Mouse (Mus musculus): ENCODE data around the gene Hoxd11.

Hoxd11 gene

DNA sequence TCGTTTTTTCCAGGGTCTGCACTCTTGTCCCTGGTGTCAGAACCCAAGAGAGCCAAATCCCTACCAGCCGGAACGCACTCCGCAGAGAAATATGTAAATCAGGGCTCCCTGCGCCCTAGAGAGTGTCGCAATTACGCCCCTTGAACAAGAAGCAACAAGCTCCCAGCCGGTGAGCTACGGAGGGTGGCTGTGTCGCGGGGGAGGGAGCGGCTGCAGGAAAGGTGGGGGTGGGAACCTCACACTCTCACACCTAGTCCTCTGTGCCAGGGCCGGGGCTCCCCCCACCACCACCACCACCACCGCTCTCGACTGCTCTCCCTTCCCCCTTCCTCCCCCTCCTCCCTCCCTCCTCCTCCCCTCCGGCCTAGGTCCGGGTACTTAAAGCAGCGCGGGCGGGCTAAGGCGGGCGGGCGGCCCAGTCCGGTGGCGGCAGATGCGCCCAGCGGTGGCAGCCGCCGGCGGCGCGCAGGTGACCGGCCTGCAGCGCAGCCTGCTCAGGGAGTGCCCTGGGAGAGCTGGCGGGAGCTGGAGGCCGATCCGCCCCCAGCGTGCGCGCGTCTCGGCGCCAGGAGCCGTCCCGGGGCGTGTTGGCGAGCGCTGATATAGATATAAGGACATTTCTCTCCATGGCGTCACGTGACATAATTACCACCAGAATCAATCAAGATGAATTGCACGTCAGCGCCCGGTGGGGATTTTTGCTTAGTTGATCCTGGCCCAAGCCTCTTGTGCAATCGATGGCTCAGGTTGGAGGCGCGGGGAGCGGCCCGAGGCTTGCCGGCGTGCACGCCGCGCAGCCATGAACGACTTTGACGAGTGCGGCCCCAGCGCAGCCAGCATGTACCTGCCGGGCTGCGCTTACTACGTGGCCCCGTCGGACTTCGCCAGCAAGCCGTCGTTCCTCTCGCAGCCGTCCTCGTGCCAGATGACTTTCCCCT lies 2.5 kb downstream of the Hoxd11 start:
- DNase-seq (ENCODE audit: low read depth, low spot score), result no peak

DNA sequence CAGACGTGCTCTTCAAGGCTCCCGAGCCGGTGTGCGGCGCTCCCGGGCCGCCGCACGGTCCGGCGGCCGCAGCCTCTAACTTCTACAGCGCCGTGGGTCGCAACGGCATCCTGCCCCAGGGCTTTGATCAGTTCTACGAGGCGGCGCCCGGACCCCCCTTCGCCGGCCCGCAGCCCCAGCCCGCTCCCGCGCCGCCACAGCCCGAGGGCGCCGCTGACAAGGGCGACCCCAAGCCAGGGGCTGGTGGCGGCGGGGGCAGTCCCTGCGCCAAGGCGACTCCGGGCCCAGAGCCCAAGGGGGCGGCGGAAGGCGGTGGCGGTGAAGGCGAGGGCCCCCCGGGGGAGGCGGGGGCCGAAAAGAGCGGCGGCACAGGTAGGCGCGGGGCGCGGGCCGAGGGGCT lies 3.4 kb downstream of the Hoxd11 start:
- no peak for DNase-seq (ENCODE audit: low read depth, low spot score)

DNA sequence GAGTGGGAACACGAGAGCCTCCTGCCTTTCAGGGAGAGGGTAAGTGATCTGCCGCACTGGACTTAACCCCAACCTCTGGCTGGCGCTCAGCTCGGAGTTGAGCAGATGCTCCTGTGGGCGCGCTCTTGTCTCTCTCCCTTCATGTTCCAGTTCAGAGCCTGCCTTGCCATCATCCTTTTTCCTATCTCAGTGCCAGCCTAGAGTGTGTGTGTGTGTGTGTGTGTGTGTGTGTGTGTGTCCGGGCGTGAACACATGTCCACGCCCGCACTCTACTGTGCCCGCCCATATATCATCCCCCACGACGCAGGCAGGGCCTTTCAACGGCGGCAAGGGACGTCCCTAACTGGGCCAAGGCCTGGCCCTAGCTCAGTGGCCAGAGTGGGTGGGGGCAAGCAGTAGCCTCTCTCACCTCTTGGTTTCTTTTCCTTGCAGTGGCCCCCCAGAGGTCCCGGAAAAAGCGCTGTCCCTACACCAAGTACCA lies 4.2 kb downstream of the Hoxd11 start:
- no peak for DNase-seq (ENCODE audit: low read depth, low spot score)

DNA sequence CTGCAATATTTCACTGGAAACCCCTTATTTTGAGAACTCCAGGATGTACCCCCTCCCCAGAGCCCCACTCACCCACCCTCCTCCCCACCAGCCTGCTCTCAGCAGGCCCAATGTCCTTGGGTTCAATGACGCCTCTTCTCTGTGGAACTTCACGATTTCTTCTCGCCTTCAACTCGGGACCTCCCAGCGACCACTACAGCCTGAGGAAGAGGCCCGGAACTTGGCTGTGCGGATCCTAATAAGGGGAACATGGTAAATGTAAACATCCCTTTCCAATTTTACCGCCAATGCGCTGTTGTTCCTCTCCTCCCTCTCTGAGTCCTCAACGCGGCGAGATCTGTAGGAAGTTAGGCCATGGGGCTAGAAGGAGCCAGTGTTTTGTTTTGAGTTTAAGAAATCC lies 4.7 kb downstream of the Hoxd11 start:
- no peak for DNase-seq (ENCODE audit: low read depth, low spot score)

DNA sequence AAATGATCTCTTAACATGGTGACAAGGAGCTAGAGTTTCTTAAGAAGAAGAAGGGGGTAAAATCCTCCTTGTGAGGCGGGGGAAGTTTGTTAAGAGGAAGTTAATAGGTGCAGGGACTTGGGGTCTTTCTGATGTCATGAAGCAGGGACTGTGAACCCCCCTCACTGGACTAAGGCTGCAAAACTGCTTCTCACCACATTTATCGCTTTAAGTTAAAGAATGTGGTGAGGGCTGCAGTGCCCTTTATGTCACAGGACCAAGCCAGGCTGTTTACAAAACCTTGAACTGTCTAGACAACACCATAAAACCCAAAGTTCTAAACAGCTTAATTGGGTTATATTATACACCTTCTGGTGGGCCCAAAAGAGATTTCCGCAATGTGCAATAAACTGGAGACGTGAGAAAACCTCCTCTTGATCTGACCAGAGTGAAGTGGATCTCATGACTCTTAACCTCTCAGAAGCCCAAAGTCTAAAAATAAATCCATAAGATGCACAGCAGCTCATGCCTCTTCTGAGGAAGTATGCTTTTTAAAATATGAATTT lies 5.8 kb downstream of the Hoxd11 start:
- no peak for DNase-seq (ENCODE audit: low read depth, low spot score)

DNA sequence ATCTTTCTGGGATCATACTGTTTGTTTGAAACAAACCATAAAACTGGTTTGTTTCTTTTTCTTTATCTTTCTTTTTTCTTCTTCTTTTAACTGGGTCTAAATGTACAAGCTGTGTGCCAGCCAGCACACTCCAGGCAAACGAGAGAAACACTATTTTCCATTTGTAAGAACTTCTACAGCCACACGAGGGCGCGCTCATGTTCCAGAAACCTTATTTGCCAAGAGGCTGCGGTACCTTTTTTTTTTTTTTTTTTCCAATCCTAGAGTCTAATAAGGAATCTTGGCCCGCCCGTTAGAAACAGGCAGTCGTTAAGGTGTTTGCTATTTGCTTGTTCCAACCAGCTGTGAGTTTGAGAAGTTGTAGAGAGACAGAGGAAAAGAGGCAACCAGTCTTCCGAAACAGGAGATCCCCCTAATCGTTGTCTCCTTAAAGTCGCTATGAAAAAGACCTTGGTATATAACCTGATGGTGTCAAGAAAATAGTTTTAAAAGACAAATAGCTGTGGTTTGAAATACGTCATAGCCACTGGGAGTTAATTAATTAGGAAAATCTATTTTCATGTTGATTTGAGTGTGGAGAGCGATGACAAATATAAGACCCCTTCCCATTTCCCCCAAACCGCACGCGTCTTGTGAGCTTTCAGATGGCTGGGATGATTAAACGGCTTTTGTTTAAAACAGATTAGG lies 7.1 kb downstream of the Hoxd11 start:
- no peak for DNase-seq (ENCODE audit: low read depth, low spot score)

DNA sequence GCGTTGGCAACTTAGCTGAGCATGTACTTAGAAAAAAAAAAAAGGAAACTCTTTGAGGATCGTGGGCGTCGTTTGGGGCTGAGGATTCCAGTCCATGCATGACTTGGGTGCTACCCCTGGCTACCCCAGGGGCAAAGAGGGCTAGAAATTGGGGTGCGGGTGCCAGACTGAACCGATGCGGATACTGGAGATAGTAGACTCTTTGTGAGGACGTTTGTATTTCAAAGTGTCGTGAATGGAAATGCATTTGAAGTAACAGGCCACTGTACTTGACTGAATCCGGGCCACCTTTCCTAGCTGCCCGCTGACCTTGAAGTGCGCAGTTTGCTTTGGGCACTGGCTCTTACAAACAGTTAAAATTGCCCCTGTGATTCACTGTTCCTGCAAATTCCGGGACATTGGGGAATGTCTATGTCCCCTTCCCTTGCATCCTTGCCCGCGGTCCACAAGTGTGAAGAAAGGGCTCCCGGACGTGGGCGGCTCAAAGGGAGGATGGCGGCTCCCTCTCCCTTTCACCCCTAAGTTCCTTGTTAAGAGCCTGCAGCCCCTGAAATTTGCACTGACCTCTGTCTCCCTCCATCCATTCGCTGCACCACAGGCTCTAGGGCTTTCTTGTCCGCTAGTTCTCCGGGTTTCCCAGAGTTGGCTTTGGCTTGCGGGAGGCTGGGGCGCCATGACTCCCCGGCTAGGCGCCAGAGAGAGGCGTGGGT lies 7.8 kb downstream of the Hoxd11 start:
- DNase-seq (ENCODE audit: low read depth, low spot score), result no peak

DNA sequence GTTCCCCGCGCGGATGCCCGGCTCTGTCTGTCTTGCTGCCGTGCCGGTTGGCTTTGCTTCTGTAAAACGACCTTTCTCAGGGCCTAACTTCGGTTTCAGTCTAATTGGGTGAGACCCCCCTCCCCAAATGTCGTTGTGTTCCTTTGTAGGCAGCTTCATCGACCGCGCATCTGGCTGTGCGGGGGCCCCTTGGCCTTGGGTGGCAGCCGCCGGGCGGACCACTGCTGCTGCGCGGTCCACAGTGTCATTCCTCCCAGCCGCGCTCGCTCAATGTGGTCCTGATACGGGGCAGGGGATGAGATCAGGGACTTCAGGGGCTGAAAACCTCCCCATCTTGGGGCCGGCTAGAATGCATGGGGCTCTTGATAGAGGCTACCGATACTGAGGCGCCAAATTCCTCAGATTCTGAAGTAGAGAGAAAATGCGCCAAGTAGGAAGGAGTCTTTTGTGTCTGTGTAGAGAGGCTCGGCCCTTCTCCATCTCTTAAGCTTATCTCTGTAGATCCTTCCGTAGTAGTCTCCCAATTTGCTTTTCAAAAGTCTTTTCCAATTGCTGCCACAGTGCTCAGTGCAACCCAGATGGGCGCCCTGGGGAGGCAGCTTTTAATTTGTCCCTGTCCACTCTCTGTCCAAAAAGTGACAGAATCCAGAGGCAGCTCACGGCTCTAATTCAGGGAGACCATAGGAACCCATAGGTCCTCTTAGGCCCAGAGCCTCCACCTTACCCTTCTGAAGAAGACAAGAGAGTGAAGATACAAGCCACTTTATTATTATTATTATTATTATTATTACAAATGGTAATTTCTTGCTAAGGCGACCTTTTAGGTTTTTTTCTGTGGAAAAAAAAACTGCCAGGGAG lies 8.6 kb downstream of the Hoxd11 start:
- no peak for DNase-seq (ENCODE audit: low read depth, low spot score)

DNA sequence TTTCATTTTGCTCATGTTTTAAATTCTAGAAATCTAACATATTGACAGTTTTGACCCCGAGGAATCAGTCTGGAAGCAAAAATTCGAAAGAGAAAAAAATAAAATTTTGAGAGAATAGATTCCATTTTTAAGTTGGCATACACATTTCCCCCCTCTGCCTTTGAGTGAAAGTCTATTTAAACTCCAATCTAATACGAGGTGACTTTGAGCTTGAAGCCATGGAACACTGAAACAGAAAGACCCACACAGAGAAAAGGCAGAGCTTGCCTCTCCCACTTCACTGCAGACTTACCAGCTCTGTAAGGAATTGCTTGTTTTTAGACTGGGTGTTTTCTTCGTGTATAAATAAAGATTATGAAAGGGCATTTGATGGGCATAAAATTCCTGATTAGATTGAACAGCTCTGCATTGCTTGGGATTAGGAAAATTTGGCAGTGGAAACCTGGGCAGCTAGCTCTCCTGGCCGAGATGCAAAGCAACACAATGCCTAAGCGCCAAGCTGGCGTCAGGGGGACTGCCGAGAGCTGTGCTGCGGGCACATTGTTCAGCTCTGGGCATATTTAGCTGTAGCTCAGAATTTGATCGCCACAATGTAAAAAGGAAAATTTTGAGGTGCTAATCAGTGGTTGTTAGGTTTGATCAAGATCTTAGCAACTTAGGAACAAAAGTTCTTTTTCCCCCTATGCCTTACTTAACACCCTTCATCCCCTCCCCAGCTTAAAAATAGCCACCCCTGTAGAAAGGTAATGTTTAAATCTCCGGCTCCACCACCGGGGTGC lies 9.6 kb downstream of the Hoxd11 start:
- no peak for DNase-seq (ENCODE audit: low read depth, low spot score)

DNA sequence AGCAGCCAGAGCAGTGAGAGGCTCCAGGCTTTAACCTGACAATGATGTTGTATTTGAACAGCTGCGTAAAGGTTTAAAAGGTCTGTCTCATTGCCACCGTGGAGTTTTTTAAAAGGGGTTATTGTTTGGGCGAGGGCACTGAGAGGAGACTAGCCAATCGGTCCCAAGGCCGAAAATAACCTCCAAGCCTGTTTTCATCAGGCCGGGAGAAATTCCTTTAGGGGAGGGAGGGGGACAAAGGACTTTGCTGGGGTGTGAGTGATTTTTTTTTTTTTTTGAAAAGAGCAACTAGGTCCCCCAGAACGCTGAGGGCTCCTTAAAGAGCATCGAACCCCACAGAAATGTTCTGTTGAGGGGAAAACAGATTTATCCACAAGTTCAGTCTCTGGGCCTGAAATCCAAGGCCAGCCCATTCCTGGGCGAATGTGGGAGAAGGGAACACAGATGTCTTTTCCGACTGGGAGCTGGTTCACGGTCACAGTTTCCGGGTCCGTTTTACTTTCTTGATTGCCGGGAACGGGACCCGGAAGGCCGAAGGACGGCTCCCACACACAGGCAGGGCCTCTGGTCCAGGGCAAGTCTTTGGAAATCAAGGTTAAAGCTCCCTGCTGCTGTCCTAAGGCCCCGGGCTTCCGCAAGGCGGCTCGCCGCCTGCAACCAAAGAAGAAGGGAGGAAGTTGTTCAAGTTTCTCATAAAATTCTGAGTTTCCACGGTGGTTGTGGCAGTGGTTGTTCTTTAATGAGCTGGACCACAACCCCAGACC lies 10.4 kb downstream of the Hoxd11 start:
- DNase-seq (ENCODE audit: low read depth, low spot score), result no peak

DNA sequence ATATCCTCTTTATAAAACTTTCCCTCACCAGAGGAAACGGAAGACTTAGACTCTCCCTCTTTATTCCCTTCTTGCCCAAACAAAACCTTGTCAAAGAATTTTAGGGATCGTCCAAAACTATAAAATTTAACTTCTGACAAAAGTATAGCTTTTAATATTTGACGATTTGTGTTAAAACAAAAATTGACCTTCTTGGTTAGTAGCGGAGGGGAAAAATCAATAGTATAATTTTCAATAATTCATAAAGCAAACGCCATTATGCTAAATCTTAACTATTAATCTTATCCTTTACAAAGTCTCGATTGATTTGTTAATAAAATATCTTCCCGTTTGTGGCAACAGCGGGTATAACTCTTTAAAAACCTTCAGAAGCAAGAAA lies 11.0 kb downstream of the Hoxd11 start:
- no peak for DNase-seq (ENCODE audit: low read depth, low spot score)

DNA sequence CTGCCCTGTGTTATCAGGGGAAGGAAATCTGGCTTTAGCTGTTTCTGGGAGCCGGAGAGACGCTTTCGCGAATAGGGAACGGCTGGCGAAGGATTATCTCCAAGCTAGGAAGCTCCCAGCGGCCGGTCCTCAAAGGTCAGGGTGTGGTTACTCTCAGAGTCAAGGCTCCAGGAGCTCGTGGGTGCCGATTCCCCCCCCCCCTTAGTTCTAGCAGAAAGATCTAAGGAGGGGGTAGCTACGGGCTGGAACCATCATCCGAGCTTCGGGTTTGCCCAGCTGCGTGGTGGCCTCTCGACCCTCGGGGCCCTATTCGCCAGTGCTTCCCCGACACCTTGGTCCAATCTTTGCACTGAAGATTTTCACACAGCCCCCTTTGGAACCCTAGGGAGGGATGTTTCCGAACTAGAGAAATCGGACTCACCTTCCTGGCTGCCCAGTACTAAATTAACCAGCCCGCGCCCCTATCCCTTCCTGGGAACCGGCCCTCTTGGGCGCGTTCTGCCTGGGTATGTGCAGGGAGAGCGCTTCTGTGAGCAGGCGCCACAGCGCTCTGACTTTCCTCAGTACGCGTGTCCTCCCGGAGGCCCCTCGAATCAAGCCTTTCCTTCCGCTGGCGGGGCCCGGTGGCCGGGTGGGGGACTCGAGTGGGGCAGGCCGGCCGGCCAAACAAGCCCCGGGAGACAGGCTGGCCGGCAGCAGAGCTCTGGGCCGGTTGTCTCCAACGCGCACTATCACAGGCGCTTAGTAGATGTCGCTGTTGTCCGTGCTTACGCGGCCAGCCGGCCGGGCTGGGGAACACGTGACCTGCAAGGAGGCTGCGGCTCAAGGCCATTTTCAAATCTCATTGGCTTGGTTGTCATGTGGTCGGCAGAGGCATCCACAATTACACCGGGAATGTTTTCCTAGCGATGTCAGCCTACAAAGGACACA lies 11.9 kb downstream of the Hoxd11 start, which contains the start of gene Hoxd10:
TSS of gene Hoxd10 (plus strand) at position 903 of the 930 bp plus-strand sequence.
- no peak for DNase-seq (ENCODE audit: low read depth, low spot score)

DNA sequence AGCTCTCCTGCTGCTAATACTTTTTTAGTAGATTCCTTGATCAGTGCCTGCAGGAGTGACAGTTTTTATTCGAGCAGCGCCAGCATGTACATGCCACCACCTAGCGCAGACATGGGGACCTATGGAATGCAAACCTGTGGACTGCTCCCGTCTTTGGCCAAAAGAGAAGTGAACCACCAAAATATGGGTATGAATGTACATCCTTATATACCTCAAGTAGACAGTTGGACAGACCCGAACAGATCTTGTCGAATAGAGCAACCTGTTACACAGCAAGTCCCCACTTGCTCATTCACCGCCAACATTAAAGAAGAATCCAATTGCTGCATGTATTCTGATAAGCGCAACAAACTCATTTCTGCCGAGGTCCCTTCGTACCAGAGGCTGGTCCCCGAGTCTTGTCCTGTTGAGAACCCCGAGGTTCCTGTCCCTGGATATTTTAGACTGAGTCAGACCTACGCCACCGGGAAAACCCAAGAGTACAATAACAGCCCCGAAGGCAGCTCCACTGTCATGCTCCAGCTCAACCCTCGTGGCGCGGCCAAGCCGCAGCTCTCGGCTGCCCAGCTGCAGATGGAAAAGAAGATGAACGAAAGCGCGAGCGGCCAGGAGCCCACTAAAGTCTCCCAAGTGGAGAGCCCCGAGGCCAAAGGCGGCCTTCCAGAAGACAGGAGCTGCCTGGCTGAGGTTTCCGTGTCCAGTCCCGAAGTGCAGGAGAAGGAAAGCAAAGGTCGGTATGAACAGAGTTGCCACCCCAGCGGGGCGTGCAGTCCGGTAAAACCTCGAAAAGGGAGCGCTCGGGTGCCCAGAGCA lies 12.8 kb downstream of the Hoxd11 start:
- DNase-seq (ENCODE audit: low read depth, low spot score), result no peak

DNA sequence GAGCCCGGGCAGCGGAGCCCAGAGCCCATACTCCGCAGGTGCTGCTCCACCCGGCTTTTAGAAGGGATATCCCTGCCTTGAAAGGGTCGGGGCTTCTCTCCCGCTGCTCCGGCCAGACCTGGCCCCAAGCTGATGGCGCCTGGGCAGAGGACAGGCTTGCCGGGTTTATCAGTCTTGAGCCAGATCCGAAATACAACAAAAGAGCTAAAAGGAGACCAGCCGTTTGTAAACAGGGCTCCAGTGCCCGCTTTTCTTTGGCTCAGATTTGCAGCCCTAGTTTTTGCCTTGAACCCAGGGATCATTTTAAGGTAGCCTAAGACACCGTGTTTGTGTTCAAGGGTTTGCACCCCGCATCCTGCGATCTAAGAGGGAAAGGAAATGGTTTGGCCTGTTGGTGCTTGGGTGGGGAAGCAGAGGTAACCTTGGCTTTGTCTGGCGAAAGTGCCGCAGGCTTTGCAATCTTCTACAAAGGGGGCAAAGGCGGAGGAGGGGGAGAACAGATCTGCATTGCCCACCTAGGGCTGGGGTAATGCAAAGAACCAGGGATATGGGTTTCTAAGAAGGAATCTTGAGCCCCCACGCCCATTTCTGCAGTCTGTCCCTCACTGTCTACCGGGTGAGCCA lies 13.6 kb downstream of the Hoxd11 start:
- no peak for DNase-seq (ENCODE audit: low read depth, low spot score)

DNA sequence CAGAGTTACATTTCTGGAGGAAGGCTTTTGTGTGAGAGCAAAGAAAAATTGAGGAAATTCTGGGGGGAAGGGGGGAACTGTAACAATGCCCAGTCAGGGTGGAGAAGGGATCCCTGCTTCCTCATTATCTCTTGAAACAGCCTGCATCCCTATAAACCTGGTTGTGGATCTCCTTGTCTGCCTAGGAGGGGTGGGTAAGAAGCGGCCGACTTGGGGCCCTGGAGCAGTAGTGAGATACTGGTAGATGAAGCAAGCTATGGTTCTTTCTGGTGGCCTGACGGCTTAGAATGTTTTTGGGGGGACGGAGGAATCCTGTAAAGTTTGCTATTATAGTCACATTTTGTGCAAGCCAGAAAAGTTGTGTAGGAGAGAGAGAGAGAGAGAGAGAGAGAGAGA lies 14.1 kb downstream of the Hoxd11 start:
- no peak for DNase-seq (ENCODE audit: low read depth, low spot score)

DNA sequence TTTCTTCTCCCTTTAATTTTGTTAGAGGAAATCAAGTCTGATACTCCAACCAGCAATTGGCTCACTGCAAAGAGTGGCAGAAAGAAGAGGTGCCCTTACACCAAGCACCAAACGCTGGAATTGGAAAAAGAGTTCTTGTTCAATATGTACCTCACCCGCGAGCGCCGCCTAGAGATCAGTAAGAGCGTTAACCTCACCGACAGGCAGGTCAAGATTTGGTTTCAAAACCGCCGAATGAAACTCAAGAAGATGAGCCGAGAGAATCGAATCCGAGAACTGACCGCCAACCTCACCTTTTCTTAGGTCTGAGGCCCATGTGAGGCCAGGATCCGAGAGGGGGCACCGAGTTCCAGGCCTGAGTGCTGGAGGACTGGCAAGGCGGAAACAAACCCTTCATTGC lies 14.7 kb downstream of the Hoxd11 start:
- DNase-seq (ENCODE audit: low read depth, low spot score), result no peak

DNA sequence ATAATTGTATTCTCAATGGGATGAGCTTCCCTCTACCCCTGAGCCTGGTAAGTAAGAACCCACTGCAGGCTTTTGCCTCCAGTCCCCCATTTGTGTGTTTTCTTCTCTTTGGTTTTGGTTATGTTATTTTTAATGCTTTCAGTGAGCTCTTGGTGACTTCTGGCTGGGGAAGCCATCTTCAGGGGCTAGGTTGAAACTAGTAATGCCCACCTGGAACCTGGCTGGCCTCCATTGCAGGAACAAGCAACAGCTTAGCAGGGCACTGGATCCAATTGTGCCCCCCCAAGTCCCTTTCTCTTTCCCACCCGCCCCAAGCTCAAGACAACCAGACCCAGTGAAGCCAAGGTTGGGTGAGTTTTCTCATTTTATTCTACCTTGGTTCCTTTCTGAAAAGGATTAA lies 16.0 kb downstream of the Hoxd11 start:
- DNase-seq (ENCODE audit: low read depth, low spot score), result no peak
